Mouse (Mus musculus) subcutaneous adipose tissue, adult 2 months (tissue): ENCODE results near the gene Scin. TPM values are rescaled to one million over a fixed set of nuclear protein-coding genes. Genes with fewer than 3 reads are reported as not detected.

Experiments used
- polyA plus RNA-seq: library from polyadenylated mRNA; depleted of rRNA; stranded (reverse); fragments of >200 nt; gene quantifications from 2 replicates; pipeline ENCODE4 v1.2.3, GENCODE M21; 2012; ENCODE audit warnings: low replicate concordance; rRNA removed

The Scin gene
- 0.11 and 9.6 TPM in 2 replicates for polyA plus RNA-seq

DNA sequence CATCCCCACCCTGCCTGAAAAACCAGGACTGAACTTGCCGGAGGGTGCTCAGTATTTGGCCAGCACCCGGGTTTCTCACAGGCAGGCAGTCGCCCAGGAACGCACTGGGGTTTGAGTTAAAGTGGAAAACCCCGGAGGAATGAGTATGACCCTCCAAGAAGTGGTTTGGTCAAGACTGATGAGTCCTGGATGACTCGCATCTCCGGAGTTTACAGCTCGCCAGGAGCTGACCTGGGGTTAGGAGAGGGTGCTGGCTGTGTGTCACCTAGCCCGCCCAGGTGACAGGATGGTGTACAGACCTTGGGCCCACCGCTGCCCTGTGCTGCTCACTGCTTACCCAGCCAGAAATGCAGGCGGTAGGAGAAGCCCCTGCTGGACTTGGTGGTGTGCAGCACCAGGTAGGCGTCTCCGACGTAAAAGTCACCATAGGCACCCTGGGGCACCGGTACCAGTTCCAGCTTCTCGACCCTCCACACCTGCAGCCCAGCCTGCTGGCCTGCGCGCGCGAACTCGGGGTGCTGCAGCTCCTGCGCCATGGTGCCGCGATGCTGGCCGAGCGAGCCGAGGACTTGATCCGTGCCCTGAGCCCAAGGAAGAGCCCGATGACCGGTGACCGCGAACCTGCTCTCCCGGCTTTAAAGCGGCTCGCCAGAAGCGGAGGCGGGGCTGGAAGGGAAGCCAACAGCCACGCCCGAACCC is at the start of gene Scin:
Scin (minus strand) TSS at position 656 of the 699 bp plus-strand sequence.

DNA sequence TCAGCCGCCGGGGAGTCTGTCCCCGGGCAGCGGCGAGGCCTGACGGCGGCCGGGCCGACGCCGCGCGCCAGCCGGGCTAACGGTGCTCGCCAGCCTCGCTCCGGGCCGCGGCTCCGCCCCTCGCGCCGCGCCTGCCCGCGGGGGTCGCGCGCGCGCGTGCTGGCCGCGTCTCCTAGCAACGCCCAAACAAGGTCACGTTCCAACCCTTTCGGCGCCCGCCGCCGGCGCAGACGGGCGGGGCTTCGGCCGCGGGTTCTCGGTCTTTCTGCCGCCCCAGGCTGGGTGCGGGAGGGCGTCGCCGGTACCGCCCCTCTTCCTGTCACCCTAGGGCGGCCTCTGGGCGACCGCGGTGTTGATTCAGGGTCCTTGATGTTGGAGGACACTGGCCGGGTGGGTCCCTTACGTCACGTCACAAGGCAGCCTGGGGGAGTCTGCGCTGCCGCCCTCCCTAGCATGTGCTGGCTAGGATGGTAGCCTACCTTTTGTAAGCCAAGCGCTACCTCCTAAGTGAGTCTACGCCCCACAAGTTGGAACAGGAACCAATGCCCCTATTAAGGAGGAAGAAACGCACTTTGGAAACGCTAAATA is 96.1 kb downstream of the Scin start, which contains the start of gene Arl4a:
Arl4a (minus strand) TSS at position 150 of the 588 bp plus-strand sequence.

Other genes starting within 250 kb of the Scin start
- gene Arl4a, start 96.2 kb downstream of the Scin start, polyA plus RNA-seq = 23.5 and 47.5 TPM in 2 replicates
- gene Lsmem1, start 65.3 kb upstream of the Scin start, polyA plus RNA-seq = not detected in 2 replicates
- gene Ifrd1, start 114.3 kb upstream of the Scin start, polyA plus RNA-seq = 19.2 and 38.3 TPM in 2 replicates